Mouse (Mus musculus) midbrain, embryonic 10.5 days (tissue): ENCODE results near the gene Gm49403. TPM values are rescaled to one million over a fixed set of nuclear protein-coding genes. Genes with fewer than 3 reads are reported as not detected.

Experiments used
- DNase-seq: peaks from one replicate; pipeline ENCODE4 v3.0.0-alpha.2; 2017; ENCODE audit warnings: low spot score
- H3K27ac ChIP-seq: fragments of 300-500 bp; sonication (generic); replicated peaks from 2 replicates; pipeline ENCODE4 v1.5.1; 2016; ENCODE audit warnings: mild to moderate bottlenecking
- H3K27me3 ChIP-seq: fragments of 300-500 bp; sonication (generic); 2 replicates; pipeline ENCODE4 v1.6.1; 2016; ENCODE audit warnings: low read depth, mild to moderate bottlenecking; ENCODE audit not compliant: poor library complexity, severe bottlenecking
- H3K36me3 ChIP-seq: fragments of 300-500 bp; sonication (generic); 2 replicates; pipeline ENCODE4 v1.6.1; 2016; ENCODE audit warnings: mild to moderate bottlenecking, moderate library complexity
- H3K4me1 ChIP-seq: fragments of 300-500 bp; sonication (generic); 2 replicates; pipeline ENCODE4 v1.6.1; 2016
- H3K4me3 ChIP-seq: fragments of 300-500 bp; sonication (generic); 2 replicates; pipeline ENCODE4 v1.5.1; 2016; ENCODE audit warnings: mild to moderate bottlenecking, moderate library complexity
- H3K9me3 ChIP-seq: fragments of 300-500 bp; sonication (generic); replicated peaks from 2 replicates; pipeline ENCODE4 v1.6.1; 2016; ENCODE audit warnings: mild to moderate bottlenecking
- WGBS: fragments of 180-500 bp; shearing (Covaris S2); methylation state at CpG from one replicate; pipeline ENCODE4 v1.1.7; 2016; 5-methylcytosine and 5-hydroxymethylcytosine counted together
- microRNA-seq: library from miRNA; unstranded; fragments of <30 nt; microRNA quantifications from one replicate; pipeline ENCODE4, GENCODE M21; 2017
- polyA plus RNA-seq: library from polyadenylated mRNA; unstranded; fragments of >200 nt; fragmentation: Nextera tagmentation; extraction: Ambion mirVana; gene quantifications from 2 replicates; pipeline ENCODE4 v1.2.1, GENCODE M21; 2016

Gm49403 gene
- polyA plus RNA-seq, 1 experiment from 2014 or later = not detected

GRCm38 (mm10) chr19:8929224-8930088, 45.7 kb downstream of the Gm49403 start, which contains the start of the genes Rom1 and Eml3:
TSS of gene Rom1 (minus strand) at chr19:8929356.
TSS of gene Eml3 (plus strand) at chr19:8929552.
- 1% methylated on average over 70 of the region's 74 CpGs for WGBS
- Histone ChIP-seq H3K27ac (peak within 1 kb of the TSS; percentile 90), H3K36me3 (peaks cover 58% of the 10 kb centered on the region)

DNA sequence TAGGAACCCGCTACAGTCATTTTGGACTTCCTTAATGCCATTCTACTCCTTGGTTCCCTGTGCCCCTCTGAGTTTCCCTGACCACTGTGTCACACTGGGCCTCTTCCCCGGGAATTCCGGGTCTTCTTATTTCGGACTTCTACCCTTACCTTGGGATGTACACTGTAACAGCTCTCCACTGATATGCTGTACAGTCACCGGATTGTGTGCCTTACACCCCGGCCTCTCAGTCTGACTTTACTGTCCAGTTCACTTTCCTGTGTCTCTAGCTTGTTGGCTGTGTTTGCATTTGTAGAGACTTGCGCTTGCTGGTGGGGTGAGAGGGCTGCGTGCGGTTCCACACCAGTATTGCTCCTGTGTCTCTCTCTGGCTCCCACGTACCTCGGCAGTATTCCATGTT, 46.4 kb downstream of the Gm49403 start:
- Histone ChIP-seq H3K9me3 (no peaks in the 10 kb centered on the region), H3K4me3 (peak overlapping the region; percentile 83), H3K27me3 (no peaks in the 10 kb centered on the region), H3K27ac (peak overlapping the region; percentile 90), H3K36me3 (peaks cover 62% of the 10 kb centered on the region), H3K4me1 (peaks cover 27% of the 10 kb centered on the region)
- peak; percentile 32 for DNase-seq
- WGBS = 18% methylated on average over 11 of the region's 11 CpGs

More at GRCm38 (mm10) chr19:8929224-8930088, 45.7 kb downstream of the Gm49403 start, which contains the start of the genes Rom1 and Eml3:
- Histone ChIP-seq H3K27me3 (no peaks in the 10 kb centered on the region), H3K4me1 (peaks cover 27% of the 10 kb centered on the region), H3K4me3 (peak within 1 kb of the TSS; percentile 83), H3K9me3 (no peaks in the 10 kb centered on the region)
- DNase-seq = peak; percentile 83

- 78% methylated on average over 7 of the region's 7 CpGs for WGBS
- H3K4me1 ChIP-seq = peaks cover 27% of the 10 kb centered on the region
- peaks cover 62% of the 10 kb centered on the region for H3K36me3 ChIP-seq
- no peaks in the 10 kb centered on the region for H3K9me3 ChIP-seq
- H3K27me3 ChIP-seq = no peaks in the 10 kb centered on the region
- no peak overlapping the region for H3K27ac ChIP-seq
- no peak for DNase-seq
- peak overlapping the region; percentile 83 for H3K4me3 ChIP-seq
These were observed 47.0 kb downstream of the Gm49403 start for GRCm38 (mm10) chr19:8930771-8931170.

DNA sequence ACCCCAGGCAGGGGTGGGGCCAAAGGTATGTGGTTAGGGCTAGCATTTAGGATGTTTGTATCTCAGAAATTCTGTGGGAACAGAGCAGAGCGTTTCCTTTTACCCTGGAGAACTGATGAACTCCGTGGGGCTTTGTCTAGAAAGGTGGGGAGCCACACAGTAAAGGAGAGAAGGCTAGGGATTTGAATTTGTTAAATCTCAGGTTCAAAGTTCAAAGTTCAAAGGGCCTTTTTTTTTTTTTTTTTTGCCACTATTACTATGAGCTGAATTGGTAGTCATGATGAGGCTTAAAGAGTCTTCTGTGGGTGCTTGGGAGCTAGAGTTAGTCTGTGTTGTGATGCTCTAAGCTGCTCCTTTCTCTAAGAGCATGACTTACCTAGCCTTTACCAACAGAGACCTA, 53.0 kb downstream of the Gm49403 start:
- peaks cover 69% of the 10 kb centered on the region for H3K36me3 ChIP-seq
- no peak overlapping the region for H3K27ac ChIP-seq
- no peaks in the 10 kb centered on the region for H3K9me3 ChIP-seq
- no peaks in the 10 kb centered on the region for H3K27me3 ChIP-seq
- H3K4me3 ChIP-seq = no peak overlapping the region
- 86% methylated on average over 2 of the region's 2 CpGs for WGBS
- no peak for DNase-seq
- H3K4me1 ChIP-seq = peaks cover 13% of the 10 kb centered on the region

Small RNA genes within 50 kb of the gene (microRNA-seq; reads per million reads assigned to microRNA genes)
- gene Mir5136 = not detected

Other genes with a start within 250 kb of the Gm49403 start
- gene Chrm1, start 220.1 kb upstream of the Gm49403 start, polyA plus RNA-seq = not detected in 2 replicates
- gene Slc3a2, start 160.6 kb upstream of the Gm49403 start, polyA plus RNA-seq = 139 and 144 TPM in 2 replicates
- gene Wdr74, start 148.1 kb upstream of the Gm49403 start, polyA plus RNA-seq = 105 and 121 TPM in 2 replicates
- gene 1700092M07Rik, start 143.2 kb upstream of the Gm49403 start, polyA plus RNA-seq = 3.2 and 3.3 TPM in 2 replicates
- gene Stx5a, start 142.5 kb upstream of the Gm49403 start, polyA plus RNA-seq = 94.9 and 103 TPM in 2 replicates
- gene Nxf1, start 126.9 kb upstream of the Gm49403 start, polyA plus RNA-seq = 253 and 282 TPM in 2 replicates
- 189 and 205 TPM in 2 replicates for gene Tmem223, start 112.9 kb upstream of the Gm49403 start, polyA plus RNA-seq
- 50.0 and 55.2 TPM in 2 replicates for gene Tmem179b, start 109.5 kb upstream of the Gm49403 start, polyA plus RNA-seq
- gene Taf6l, start 97.5 kb upstream of the Gm49403 start, polyA plus RNA-seq = 47.5 and 47.6 TPM in 2 replicates
- gene Polr2g, start 85.4 kb upstream of the Gm49403 start, polyA plus RNA-seq = 169 and 176 TPM in 2 replicates
- 7.5 and 7.8 TPM in 2 replicates for gene Zbtb3, start 81.4 kb upstream of the Gm49403 start, polyA plus RNA-seq
- 69.0 and 74.5 TPM in 2 replicates for gene Ttc9c, start 64.6 kb upstream of the Gm49403 start, polyA plus RNA-seq
- 4.3 and 4.4 TPM in 2 replicates for gene Hnrnpul2, start 63.9 kb upstream of the Gm49403 start, polyA plus RNA-seq
- not detected in 2 replicates for gene AC129217.1, start 54.2 kb upstream of the Gm49403 start, polyA plus RNA-seq
- gene Bscl2, start 46.5 kb upstream of the Gm49403 start, polyA plus RNA-seq = 55.2 and 63.4 TPM in 2 replicates
- 60.0 and 104 TPM in 2 replicates for gene Gng3, start 44.7 kb upstream of the Gm49403 start, polyA plus RNA-seq
- 0.57 TPM in 2 replicates for gene Lrrn4cl, start 33.2 kb upstream of the Gm49403 start, polyA plus RNA-seq
- gene Ubxn1, start 12.4 kb upstream of the Gm49403 start, polyA plus RNA-seq = 203 and 205 TPM in 2 replicates
- 58.2 and 61.1 TPM in 2 replicates for gene Uqcc3, start 3.0 kb upstream of the Gm49403 start, polyA plus RNA-seq
- gene Lbhd1, start 198 bp upstream of the Gm49403 start, polyA plus RNA-seq = 110 and 133 TPM in 2 replicates
- 134 and 159 TPM in 2 replicates for gene 1810009A15Rik, start 4.9 kb downstream of the Gm49403 start, polyA plus RNA-seq
- 0.17 TPM in 1 of 2 replicates, not detected in the other for gene Gm49416, start 5.0 kb downstream of the Gm49403 start, polyA plus RNA-seq
- 54.8 and 56.7 TPM in 2 replicates for gene Ints5, start 9.1 kb downstream of the Gm49403 start, polyA plus RNA-seq
- gene Ganab, start 14.1 kb downstream of the Gm49403 start, polyA plus RNA-seq = 118 and 120 TPM in 2 replicates
- 58.7 and 64.0 TPM in 2 replicates for gene B3gat3, start 36.4 kb downstream of the Gm49403 start, polyA plus RNA-seq
- 3.5 and 4.2 TPM in 2 replicates for gene Rom1, start 45.4 kb downstream of the Gm49403 start, polyA plus RNA-seq
- 22.9 and 23.5 TPM in 2 replicates for gene Eml3, start 45.6 kb downstream of the Gm49403 start, polyA plus RNA-seq
- gene Mta2, start 57.9 kb downstream of the Gm49403 start, polyA plus RNA-seq = 178 and 191 TPM in 2 replicates
- gene Tut1, start 69.9 kb downstream of the Gm49403 start, polyA plus RNA-seq = 36.5 and 40.2 TPM in 2 replicates
- gene Eef1g, start 83.1 kb downstream of the Gm49403 start, polyA plus RNA-seq = 438 and 514 TPM in 2 replicates
- 6.6 and 8.8 TPM in 2 replicates for gene Ahnak, start 105.4 kb downstream of the Gm49403 start, polyA plus RNA-seq
- gene Scgb1a1, start 204.0 kb downstream of the Gm49403 start, polyA plus RNA-seq = not detected in 2 replicates